Mouse (Mus musculus): ENCODE results near the gene Dhfr. TPM values are rescaled to one million over a fixed set of nuclear protein-coding genes. Genes with fewer than 3 reads are reported as not detected.

Dhfr gene
- polyA plus RNA-seq (2015; fragmentation: Nextera tagmentation; extraction: Ambion mirVana): 4.0 and 5.6 TPM in 2 replicates

DNA sequence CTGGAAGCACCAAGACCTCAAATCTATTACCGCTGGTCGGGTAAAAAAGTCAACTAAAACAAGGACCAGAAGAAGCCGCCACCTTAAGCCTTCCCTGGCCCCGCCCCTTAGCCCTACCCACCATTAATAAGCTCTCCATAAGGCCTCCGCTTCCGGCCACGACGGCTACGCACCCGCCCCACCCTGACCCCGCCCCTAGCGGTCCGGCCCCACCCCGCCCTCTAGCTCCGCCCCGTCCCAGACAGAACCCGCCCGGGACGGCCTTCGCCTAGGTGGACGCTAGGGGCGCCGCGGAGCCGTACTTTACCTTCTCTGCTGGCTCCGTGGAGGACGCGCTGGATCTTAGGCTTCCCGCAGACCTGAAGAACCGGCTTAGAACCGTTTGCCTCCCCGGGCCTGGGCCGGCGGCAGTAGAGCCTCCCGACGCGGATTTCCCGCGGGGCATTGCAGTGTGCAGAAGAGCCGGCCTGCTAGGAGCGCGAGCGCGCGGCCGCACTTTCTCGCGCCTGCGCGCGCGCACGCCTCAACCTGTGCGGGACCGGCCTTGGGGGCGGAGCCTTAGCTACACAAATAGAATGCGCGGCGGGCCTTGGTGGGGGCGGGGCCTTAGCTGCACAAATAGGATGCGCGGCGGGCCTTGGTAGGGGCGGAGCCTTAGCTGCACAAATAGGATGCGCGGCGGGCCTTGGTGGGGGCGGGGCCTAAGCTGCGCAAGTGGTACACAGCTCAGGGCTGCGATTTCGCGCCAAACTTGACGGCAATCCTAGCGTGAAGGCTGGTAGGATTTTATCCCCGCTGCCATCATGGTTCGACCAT is at the start of gene Dhfr, which contains the start of gene Msh3:
Gene Dhfr (plus strand): TSS at position 271 of the 816 bp plus-strand sequence.
Gene Msh3 (minus strand): TSS at position 548 of the 816 bp plus-strand sequence.

DNA sequence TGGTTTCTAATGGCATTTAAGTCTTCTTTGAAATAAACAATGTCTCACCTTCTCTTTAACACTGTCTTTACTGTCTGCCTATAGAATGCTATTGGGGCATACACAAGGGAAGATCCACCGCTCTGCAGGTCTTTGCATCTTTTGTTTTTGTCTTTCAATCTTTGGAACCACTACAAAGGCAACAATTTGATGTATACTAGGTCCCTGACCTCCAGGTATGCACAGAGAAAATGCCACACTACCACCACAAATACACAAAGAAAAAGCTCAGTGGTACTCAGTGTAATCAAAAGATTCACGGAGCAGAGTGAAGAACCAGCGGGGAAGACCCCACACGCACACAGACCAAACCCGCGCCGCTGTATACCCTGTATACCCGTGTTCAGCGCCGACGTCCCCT is 48.8 kb upstream of the Dhfr start, which contains the start of gene Gm20379:
Gene Gm20379 (plus strand): TSS at position 301 of the 400 bp plus-strand sequence.

DNA sequence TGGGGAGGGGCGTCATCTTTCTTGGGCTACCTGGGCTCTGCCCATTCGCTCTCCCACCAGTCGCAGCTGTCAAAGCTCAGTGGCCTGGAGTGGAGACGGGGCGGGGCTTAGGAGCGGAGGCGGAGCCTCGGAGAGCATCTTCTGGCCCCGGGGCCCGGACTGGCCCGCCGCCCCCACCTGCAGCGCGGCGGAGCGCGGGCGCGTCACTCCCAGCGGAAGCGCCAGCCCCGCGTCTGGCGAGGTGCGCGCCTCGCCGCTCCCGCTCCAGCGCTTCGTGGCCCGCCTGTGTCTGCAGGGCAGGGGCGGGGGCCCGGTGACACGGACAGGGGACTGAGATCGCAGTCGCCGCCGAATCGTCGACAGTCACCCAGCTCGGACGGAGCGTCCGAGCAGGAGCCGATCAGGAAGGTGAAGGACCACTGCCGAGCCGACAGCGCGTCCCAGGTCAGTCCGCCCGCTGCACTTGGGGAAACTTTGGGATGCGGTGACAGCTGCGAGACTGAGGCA is 71.3 kb downstream of the Dhfr start, which contains the start of gene Ankrd34b:
Gene Ankrd34b (plus strand): TSS at position 139 of the 507 bp plus-strand sequence.

Other genes with a start within 250 kb of the Dhfr start
- 0.08 and 0.21 TPM in 2 replicates for gene Rasgrf2, start 223.1 kb upstream of the Dhfr start, polyA plus RNA-seq (2015; fragmentation: Nextera tagmentation; extraction: Ambion mirVana)
- 0.13 TPM in 1 of 2 replicates, not detected in the other for gene Gm20379, start 48.7 kb upstream of the Dhfr start, polyA plus RNA-seq (2015; fragmentation: Nextera tagmentation; extraction: Ambion mirVana)
- gene Msh3, start 277 bp downstream of the Dhfr start, polyA plus RNA-seq (2015; fragmentation: Nextera tagmentation; extraction: Ambion mirVana): 6.9 and 7.0 TPM in 2 replicates
- gene Ankrd34b, start 71.2 kb downstream of the Dhfr start, polyA plus RNA-seq (2015; fragmentation: Nextera tagmentation; extraction: Ambion mirVana): 0.05 and 0.07 TPM in 2 replicates
- 0.22 TPM in 1 of 2 replicates, not detected in the other for gene Fam151b, start 129.3 kb downstream of the Dhfr start, polyA plus RNA-seq (2015; fragmentation: Nextera tagmentation; extraction: Ambion mirVana)
- gene Zfyve16, start 176.1 kb downstream of the Dhfr start, polyA plus RNA-seq (2015; fragmentation: Nextera tagmentation; extraction: Ambion mirVana): 6.0 and 7.0 TPM in 2 replicates
- not detected in 2 replicates for gene Spz1, start 221.4 kb downstream of the Dhfr start, polyA plus RNA-seq (2015; fragmentation: Nextera tagmentation; extraction: Ambion mirVana)